Mouse (Mus musculus) CH12F3 (cell line): ENCODE data around the gene Cntnap1.

Experiments
- in situ Hi-C: fragments of 300-500 bp; cut with MboI; formaldehyde crosslinking; loops from 2 replicates; pipeline ENCODE4 v1.14.3; 2020; ENCODE audit warnings: low sequenced_read_pairs

Cntnap1 gene

DNA sequence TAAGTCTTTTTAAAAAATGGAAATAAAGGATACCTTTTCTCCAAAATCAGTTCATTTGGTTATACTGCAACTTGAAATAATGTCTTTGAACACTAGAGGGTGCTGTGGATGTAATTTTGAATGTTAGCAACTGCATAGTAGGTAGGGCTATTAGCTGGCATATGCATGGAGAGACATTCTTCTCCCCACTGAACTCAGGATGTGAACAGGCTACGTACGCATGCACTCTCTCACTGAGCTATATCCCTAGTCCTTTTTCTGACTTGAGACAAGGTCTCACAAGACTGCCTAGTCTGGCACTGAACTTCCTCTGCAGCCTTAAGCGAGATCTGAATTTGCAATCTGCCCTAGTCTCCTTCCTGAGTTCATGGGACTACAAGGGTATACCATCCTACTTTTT, 41.6 kb downstream of the Cntnap1 start:
- in situ Hi-C loops: loop anchor here (10.0 kb wide), 1 partner anchor 183 kb away; no protein-coding TSS in a partner anchor

DNA sequence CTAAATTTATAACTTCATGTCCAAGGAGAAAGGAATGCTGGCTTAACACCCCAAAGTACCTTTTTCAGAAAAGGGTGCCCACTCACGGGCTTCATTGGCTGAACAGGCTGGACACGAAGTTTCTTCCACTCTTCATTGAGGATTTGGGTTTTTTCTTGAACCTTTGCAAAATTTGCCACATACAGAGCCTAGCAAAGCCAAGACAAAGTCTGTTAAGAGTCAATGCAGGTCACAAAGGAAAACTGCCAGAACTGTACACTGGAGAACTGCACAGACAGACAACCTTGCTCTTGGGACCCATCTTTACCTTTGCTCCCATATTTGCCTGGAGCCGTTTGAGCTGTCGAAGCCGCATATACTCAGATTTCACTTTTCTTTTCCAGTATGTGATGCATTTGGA, 46.6 kb downstream of the Cntnap1 start:
- in situ Hi-C loops: loop anchor here (5.0 to 10.0 kb wide), 2 partner anchors 35 to 178 kb away; partner anchors contain the start of gene Vps25

DNA sequence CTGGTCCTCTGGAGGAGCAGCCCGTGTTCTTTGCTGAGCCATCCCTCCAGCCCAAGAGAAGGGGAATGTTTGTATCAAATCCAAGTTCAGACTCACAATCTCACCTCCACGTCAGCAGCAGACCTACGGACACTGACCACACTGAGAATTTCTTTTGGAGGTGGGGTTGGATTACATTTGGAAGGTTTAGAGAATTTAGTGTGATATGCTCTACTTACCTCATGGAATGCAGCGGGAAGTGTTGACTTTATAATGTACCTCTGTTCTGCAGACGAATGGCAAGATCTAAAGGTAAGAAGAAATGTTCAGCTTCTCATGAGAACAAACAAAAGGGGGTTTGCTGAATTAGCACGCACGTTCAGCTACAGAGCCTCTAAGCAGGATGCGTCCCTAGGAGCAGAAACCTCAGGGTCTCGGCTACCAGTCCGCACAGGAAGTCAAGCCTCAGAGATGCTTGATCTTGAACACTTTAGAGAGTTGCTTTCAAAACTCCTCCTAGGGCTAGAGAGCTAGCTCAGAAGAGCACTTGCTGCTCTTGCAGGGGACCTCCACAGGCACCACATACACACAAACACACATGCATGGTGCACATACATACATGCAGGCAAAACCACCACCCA, 48.2 kb downstream of the Cntnap1 start:
- in situ Hi-C loops: loop anchor here (5.0 to 10.0 kb wide), 2 partner anchors 34 to 176 kb away; partner anchors contain the start of gene Vps25

DNA sequence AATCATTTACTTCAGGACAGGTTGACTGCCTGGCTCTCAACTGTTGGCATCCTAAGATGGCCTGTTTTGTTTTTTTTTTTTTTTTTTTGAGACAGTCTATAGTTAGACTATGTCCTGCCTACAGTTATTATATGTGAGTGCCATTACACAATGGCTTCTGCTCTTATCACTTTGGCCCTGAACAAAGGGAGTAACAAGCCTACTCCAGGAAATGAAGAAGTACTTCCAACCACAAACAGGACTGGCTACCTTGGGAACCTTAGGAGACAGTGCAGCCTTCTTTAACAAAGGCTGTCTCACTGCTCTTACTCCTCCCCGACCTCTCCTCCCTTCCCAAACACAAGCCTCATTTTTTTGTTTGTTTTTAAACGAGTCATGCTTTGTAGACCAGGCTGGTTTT, 50.5 kb downstream of the Cntnap1 start:
- in situ Hi-C loops: no loop called here

DNA sequence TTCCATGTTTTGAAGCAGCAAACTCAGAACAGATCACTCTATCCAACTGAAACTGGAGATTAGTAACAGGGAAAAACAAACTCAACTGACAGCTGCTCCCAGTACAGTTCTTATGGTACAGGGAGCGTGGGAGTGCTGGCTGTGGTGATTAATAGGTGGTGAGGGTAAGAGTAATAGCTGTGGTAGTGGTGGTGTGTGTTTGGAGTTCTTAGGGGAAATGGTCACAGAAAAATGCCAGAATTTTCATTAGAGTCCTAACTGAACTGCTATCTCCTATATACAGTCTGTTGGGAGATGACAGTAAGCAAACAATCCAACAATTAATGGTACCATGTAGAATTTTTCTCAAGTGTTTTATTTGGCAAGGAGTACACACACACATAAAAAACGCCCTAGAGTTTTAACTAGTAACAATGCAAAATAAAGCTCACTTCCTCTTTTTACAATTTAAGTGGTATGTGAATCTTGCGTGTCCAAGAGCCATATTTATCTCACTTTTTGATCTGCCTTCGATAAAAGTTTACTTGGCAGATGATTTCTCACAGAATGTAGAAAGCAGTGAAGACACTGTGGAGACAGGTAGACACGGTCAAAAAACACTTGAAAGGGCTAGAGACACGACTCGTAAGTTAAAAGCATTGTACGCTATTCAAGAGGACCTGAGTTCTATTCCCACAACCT, 51.1 kb downstream of the Cntnap1 start:
- in situ Hi-C loops: no loop called here

DNA sequence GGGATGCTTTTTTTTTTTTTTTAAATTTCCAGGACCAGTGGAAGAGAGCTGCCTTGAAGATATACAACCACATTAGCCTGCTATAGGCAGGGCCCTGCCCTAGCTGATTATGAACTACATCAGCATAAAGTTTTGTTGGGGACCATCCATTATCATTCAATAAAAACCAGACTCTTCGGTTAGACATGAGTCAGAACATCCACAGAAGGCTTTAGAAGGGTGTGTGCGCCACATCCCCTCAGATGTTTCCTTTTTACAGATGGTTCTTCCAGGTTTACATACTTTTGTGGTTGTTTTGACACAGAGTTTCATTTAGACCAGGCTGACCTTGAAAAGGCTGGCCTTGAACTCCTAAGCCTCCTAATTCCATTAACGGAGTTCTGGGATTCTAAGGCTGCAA, 54.0 kb downstream of the Cntnap1 start:
- in situ Hi-C loops: no loop called here

DNA sequence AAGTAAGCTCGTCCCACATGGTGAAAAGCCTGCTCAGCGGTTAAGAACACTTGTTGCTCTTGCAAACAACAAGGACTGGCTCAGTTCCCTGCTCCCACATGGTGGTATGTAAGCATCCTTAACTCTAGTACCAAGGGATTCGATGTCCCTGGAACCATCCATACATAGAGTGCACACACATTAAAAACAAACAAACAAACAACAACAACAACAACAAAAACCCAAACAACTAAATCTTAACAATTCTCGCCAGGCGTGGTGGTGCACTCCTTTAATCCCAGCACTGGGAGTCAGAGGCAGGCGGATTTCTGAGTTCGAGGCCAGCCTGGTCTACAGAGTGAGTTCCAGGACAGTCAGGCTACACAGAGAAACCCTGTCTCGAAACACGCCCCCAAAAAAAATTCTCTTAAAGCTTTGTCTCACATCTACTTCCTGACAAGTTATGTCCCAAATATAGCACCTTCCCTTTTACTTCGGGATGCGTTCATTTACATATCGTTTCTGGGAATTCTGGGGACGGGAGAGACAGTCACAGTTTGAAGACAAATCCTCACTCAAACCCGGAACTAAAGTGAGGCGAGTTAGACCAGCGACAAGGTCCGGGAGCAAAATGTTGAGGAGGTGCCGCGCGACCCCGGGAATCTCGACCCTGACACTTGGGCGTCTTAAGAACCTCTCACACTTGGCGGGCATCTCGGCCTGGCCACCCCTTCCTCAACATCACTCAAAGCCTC, 55.2 kb downstream of the Cntnap1 start:
- in situ Hi-C loops: no loop called here

DNA sequence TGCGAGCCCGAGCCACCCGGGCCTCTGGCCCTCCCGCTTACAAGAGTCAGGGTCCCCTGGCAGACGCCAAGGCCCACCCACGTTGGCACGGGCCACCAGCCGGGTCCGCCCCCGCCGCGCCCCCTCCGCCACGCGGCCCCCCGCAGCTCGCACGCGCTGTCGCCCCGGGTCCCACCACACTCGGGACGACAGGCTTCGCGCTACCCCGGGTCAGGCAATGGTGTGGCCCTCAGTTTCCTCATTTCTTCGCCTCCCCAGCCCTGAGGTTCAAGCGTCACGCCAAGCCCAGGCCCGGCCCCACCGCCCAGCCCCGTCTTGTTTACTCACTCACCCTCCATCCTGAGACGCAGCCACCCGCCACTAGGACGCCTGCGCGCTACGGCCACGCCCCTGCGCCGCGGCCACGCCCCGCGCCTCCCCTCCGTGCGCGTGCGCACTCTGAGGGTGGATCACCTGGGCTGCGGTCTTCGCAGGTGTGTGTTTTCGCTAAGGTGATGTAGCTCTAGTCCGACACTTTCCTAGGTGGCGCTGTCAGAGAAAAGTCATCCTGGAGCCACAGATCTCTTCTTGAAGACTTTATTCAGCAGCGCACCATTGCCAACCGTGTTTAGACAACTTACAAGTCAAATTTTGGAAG, 55.9 kb downstream of the Cntnap1 start, which contains the start of gene Ezh1:
Gene Ezh1, minus strand, starts transcription at position 399 of the 637 bp plus-strand sequence.
- in situ Hi-C loops: no loop called here

DNA sequence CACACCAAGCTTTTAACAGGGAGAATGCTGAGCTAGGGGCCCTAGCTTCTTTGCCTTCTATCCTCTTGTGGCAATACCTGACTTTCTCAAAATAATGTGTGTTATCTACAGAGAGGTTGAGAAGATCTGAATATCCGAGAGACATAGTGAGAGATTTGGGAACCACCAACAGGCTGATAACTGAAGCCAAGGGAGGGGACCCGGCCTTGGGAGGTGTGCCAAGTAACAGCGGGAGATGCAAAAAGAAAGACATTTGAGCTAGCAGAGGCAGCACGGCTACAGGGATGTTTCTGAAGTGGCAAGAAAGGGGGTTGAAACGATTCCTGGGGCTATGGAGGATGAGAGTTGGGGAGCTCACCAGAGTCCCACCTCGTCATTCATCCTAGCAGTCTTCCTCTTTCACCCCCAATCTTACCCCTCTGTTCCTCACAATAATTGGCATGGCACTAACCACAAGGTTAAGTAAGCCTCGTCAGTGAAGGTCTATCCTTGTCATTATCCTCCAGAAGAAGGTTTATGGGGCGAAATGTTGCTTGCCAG, 59.1 kb downstream of the Cntnap1 start:
- in situ Hi-C loops: no loop called here

DNA sequence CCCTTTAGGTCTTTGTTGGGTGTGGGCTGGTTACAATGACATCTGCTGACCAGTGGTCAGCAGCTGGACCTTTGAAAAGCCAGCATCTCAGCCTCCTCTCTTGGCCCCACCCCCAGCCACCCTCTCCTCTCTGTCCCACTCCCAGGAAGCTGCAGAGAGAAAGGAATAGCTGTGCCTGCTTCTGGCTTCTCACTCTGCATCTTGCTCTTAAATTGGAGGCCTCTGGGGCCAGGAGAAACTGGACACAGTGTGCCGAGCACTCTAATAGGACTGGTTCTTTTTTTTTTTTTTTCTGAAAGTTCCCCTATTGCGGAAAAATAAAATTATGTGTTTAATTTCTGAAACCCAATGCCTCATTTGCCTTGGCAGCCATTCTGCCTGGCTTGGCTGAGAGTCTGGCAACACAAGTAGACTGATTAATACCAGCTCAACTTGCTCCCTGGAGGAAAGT, 59.8 kb downstream of the Cntnap1 start:
- in situ Hi-C loops: no loop called here

DNA sequence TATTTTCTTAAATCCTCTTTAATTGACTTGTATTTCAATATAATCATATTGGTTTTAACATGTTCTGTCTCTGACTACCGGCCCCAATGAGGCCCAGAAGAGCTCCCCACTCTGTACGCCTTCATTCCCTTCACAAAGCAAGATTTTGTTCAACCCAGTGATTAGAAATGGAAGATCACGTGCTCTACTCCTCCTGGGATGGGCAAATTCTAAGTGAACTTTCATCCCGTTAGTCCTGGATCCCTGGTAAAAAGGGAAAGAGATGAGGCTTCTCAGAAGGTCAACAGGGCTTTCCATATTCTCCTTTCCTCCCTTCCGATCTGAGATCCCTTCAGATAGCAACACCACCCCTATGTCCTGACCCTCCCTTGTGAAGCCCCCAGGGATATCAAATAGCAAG, 60.2 kb downstream of the Cntnap1 start:
- in situ Hi-C loops: no loop called here

DNA sequence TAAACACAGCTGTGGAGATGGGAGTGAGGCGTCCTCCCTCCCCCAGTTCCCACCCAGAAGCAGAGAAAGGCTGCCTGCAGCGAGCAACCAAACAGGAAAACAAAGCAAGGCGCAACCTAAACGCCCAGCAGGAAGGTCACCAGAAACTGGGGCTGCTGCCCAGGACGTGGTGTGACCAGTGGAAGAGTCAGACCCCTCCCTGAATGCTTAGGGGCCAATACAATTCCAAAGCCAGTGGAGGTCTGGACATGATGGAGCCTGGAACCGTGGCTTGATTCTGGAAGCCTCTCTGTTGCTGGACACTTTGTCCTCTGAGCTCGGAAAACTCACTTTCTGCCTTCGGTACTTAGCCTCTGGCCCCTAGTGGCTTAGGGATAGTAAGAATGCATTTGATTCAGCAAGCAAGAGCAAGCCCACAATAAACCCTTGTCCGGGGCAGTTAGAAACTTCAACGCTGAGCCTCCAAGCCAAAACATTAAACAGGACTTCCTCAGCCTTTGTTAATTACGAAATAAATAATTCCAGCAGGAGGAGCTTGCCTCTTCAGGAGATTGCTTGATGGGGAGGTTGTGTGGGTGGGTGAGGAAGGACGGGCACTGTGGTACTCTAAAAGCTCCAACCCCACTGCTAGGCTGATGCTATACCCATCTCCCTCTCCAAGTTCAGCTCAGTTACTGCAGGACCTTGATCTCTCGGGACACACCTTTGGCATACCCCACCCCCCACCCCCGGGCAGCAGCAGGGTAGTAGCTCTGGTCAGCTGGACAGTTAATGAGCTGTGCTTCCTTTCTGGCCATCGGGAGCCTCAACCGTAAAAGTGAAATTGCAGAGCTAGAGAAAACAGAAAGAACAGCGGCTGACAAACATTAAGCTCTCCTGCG, 60.9 kb downstream of the Cntnap1 start:
- in situ Hi-C loops: no loop called here

DNA sequence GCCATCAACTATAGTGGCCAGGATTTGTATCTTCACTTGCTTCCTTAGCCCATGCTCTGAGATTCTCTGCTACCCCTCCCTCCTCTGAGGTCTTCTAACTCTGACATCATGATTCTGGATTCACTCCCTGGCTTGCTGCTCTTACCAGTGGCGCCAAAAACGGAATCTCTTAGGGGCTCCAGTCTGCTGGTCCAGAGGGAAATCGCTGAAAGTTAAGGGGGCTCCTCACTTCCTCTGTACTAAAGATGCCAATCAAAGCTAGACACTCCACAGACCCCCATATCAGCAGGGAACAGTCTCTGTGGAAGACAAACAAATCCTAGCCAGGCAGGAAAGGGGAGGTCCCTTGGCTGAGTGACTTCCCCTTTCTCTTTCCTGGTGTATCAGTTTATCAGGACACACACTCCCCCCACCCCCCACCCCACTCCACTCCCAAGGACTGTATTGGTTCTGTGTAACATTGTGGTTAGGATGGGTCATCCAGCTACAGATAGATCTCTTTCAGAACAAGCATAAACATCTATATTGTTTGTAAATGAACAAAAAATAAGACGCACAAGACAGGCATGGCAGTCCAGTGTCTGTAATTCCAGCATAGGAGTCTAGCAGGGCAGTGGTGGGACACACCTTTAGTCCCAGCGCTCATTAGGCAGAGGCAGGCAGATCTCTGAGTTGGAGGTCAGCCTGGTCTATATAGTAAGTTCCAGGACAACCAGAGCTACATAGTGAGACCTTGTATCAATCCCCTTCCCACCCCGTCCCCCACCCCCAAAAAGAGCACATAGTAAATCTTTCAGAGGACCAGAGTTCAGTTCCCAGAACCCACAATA, 61.9 kb downstream of the Cntnap1 start:
- in situ Hi-C loops: no loop called here

DNA sequence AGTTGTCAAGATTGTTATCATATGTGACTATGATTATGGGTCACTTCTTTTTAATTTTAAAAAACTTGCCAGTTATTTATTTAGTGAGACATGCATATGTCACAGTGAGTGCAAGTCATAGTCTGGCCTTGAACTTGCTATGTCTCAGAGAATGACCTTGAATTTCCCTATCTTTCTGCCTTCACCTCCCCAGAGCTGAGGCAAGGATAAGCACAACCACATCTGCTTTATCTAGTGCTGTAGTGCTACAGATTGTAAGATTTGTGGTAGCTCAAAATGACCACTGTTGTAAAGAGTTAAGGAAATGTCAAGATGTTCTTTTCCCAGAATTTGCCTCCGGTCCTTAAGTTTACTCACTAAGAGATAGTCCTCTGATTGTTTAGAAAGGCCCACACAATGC, 62.9 kb downstream of the Cntnap1 start:
- in situ Hi-C loops: no loop called here

DNA sequence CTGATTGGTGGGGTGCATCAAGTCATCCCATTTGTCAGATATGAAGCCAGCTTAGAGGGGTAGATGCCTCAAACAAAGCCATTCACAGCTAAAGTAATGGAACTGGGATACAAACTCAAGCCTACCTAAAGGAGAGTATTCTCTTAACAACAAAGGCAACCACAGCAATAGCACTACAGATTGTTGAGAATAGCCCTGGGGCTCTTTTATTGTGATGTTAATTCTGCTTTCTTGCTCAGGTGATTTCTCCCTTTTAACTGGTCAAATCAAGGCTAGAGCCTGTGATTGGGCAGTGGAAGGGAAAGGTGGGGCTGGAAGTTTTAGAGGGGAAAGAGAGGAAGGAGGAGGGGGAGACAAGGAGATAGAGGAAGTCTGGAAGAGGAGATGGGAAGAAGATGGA, 63.8 kb downstream of the Cntnap1 start:
- in situ Hi-C loops: no loop called here

DNA sequence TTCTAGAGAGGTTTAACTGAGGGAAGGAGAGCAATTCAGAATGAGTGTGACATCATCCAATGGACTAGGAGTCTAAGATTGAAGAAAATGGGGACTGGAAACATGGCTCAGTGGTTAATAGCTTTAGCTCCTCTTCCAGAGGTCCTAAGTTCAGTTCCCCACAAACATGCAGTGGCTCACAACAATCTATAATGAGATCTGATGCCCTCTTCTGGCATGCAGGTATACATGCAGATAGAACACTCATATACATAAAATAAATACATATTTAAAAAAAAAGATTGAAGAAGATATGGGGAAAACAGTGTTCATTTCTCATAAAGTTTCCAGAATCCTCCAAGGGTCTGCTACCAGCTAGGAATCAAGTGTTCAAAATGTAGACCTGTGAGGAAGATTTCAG, 65.1 kb downstream of the Cntnap1 start:
- in situ Hi-C loops: no loop called here

DNA sequence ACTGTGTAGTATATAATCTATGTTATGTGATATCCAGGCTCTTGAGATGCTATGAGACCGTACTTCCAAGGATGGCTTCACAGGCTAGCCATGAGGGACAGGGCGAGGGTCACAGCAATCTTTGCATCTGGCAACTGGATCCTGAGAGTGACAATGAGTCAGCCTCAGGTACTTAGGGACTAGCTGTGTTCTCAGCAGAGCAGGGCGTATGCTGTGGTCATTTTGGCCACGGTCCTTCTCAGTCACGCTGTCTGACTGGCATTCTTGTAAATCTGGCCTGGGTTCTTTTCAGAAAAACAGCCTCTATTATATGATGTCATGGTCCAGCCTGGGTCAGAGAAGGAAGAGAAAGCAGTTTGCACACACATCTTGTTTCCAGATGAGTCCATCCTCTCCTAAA, 66.5 kb downstream of the Cntnap1 start:
- in situ Hi-C loops: no loop called here

DNA sequence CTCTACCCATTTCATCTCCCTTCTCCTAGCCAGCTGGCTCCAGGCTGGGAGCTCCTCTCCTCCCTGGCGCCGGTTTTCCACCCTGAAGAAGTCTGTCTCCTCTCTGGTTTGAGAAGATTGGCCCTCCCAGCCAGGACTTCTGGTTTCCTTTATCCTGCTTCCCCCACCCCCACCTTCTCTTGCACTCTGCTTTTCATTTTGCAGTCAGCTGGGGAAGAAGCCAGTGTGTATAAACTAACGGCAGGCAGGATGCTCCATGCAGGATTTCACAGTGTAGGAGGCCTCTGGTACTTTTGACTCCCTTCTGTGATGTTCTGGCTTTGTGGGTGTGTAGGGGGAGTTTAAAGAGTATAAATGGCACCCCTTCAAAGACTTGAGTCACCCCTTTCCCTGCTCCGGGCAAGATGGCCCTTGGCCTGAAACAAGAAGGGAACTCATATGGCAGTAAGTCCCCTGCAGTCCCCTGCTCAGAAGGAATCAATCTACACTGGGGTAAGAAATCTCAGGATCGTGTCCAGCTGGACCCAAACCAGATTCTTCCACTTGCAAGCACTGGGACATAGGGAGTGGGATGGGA, 67.8 kb downstream of the Cntnap1 start:
- in situ Hi-C loops: no loop called here
